Mouse (Mus musculus) liver, postnatal 0 days (tissue): ENCODE measurements around the gene Jph4.

ENCODE experiments used
- CTCF ChIP-seq: sonication (generic); IDR thresholded peaks from 2 replicates; pipeline ENCODE4 v1.5.1; 2016; ENCODE audit warnings: antibody characterized with exemption, low read depth
- EP300 ChIP-seq: IDR thresholded peaks from 2 replicates; pipeline ENCODE4 v1.6.1; 2016; ENCODE audit warnings: antibody characterized with exemption, low read depth, mild to moderate bottlenecking

DNA sequence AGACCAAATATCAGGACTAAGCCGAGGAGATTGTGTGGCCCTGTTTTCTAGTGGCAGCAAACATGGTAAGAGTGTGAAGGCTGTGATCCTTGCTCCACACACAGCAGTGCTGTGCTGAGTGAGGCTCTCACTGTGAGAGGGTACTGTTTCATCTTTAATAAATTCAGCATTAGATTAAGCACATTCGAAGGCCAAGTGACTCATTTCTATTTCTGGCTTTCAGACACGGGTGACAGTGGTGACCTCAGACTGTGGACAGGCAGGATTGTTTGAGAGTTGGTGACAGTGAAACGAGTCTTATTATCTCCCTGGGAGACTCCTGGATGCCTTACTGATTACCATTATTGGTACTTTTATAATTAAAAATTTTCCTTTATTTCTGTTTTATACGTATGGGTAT is 9.0 kb upstream of the Jph4 start:
- TF ChIP-seq CTCF (no peak), EP300 (no peak)
